In genomic region chr15:93004551-93004950, GRCm38 (mm10) we compare ENCODE assay signal across 29 mouse cellular contexts.
A peak's percentile ranks its signal among the peaks of the same experiment; 100 is the strongest.
DNase-seq lines count a peak whose midpoint lies in the region; ATAC-seq lines count a peak whose summit lies in the region.
"Had no signal": no experiment of that assay in that cellular context is flagged by ENCODE, and none has a peak within 500 bp of the region (broad histone marks: within the 10 kb centered on the region; RNA-seq: fewer than 3 reads in every experiment).

No protein-coding gene starts in this region.

- WGBS in liver, embryonic 13.5 days (ENCODE audit: insufficient replicate concordance), result 30% methylated on average over 7 of the region's 7 CpGs

- no peak overlapping the region for H3K27ac ChIP-seq in liver, embryonic 13.5 days
- H3K27ac ChIP-seq: embryonic facial prominence, embryonic 13.5 days; forebrain, embryonic 10.5 days; hindbrain, embryonic 10.5 days; hindbrain, embryonic 15.5 days; kidney, postnatal 0 days; limb, embryonic 10.5 days; limb, embryonic 15.5 days; midbrain, embryonic 15.5 days; stomach, postnatal 0 days had no signal

- no peaks in the 10 kb centered on the region for H3K27me3 ChIP-seq in liver, embryonic 13.5 days
- H3K27me3 ChIP-seq: embryonic facial prominence, embryonic 13.5 days; hindbrain, embryonic 15.5 days; limb, embryonic 15.5 days; midbrain, embryonic 15.5 days had no signal

- peaks cover 35% of the 10 kb centered on the region for H3K4me1 ChIP-seq in liver, embryonic 13.5 days (replicated peaks)

- peak; percentile 77 for ATAC-seq in liver, embryonic 13.5 days (ENCODE audit: low read depth)
- peak; percentile 35 for ATAC-seq in megakaryocyte progenitor cell, adult 5-6 weeks (replicated peaks; ENCODE audit: poor library complexity)
- ATAC-seq: forebrain, postnatal 0 days; midbrain, embryonic 15.5 days had no signal

- no peak overlapping the region for H3K4me2 ChIP-seq in liver, embryonic 13.5 days
- H3K4me2 ChIP-seq: embryonic facial prominence, embryonic 13.5 days; heart, embryonic 13.5 days; hindbrain, embryonic 15.5 days; limb, embryonic 15.5 days; midbrain, embryonic 15.5 days had no signal

- H3K9ac ChIP-seq in liver, embryonic 13.5 days, result no peak overlapping the region
- H3K9ac ChIP-seq: embryonic facial prominence, embryonic 13.5 days; forebrain, postnatal 0 days; heart, embryonic 13.5 days; hindbrain, embryonic 15.5 days; limb, embryonic 15.5 days; midbrain, embryonic 15.5 days had no signal

- no peaks in the 10 kb centered on the region for H3K9me3 ChIP-seq in liver, embryonic 13.5 days (replicated peaks)
- H3K9me3 ChIP-seq: embryonic facial prominence, embryonic 13.5 days; forebrain, embryonic 10.5 days; heart, embryonic 13.5 days; hindbrain, embryonic 10.5 days; hindbrain, embryonic 15.5 days; limb, embryonic 10.5 days; limb, embryonic 15.5 days; midbrain, embryonic 15.5 days had no signal

- no peaks in the 10 kb centered on the region for H3K36me3 ChIP-seq in liver, embryonic 13.5 days
- H3K36me3 ChIP-seq: embryonic facial prominence, embryonic 13.5 days; forebrain, embryonic 10.5 days; heart, embryonic 13.5 days; hindbrain, embryonic 10.5 days; hindbrain, embryonic 15.5 days; limb, embryonic 10.5 days; limb, embryonic 15.5 days; midbrain, embryonic 15.5 days had no signal

- peak; percentile 54 for DNase-seq in ES-CJ7 (ENCODE audit: low read depth, low spot score)
- DNase-seq in c-Kit-positive CD71-positive TER-119-negative erythroid progenitor cells, embryonic 14.5 days (ENCODE audit: low read depth), result peak; percentile 47
- peak; percentile 19 for DNase-seq in liver, embryonic 13.5 days
- DNase-seq in lung, postnatal 36 days, result no peak
- DNase-seq in kidney, adult 9 months, result no peak
- DNase-seq in kidney, postnatal 36 days, result no peak
- DNase-seq: adrenal gland, adult 8-10 months; cerebellum, adult 11-12 months; cerebellum, adult 9-11 months; forebrain, postnatal 0 days; heart, postnatal 10 days; kidney, adult 2 months; layer of hippocampus, postnatal 36 days; lung, postnatal 4 days; right cerebral cortex, adult 18-20 months; spleen, adult 18-20 months; thymus, adult 18-20 months; thymus, postnatal 36 days had no signal

- H3K4me3 ChIP-seq in liver, embryonic 13.5 days (replicated peaks), result no peak overlapping the region
- H3K4me3 ChIP-seq: embryonic facial prominence, embryonic 13.5 days; forebrain, embryonic 10.5 days; heart, embryonic 13.5 days; hindbrain, embryonic 10.5 days; hindbrain, embryonic 15.5 days; limb, embryonic 10.5 days; limb, embryonic 15.5 days; midbrain, embryonic 15.5 days had no signal

Comparison
In these comparisons a context has a peak if more than half of its experiments do, and no peak if none do; other contexts are left out.
1. DNase-seq: peak in ES-CJ7 (single experiment), c-Kit-positive CD71-positive TER-119-negative erythroid progenitor cells, embryonic 14.5 days (single experiment) and liver, embryonic 13.5 days (single experiment); none in lung, postnatal 36 days (single experiment), kidney, adult 9 months (single experiment) and kidney, postnatal 36 days (0 of 2).